Mouse (Mus musculus): Measurements from ENCODE around the gene Tmsb15b2. TPM values are rescaled to one million over a fixed set of nuclear protein-coding genes. Genes with fewer than 3 reads are reported as not detected.

Tmsb15b2 gene
- total RNA-seq, 2 experiments from 2014 or later, result 7.3 to 9.3 TPM

Other genes starting within 250 kb of the Tmsb15b2 start
- gene Morf4l2, start 231.8 kb downstream of the Tmsb15b2 start, total RNA-seq (2021), result 100 to 1,000 TPM; 149 to 161 TPM
- gene Glra4, start 195.4 kb downstream of the Tmsb15b2 start, total RNA-seq (2021), result not detected
- 10 to 100 TPM in 1 of 2 experiments, 1 to 10 TPM in 1; 5.6 to 14.5 TPM for gene Plp1, start 152.8 kb downstream of the Tmsb15b2 start, total RNA-seq (2021)
- under 1 TPM; 0.13 to 0.16 TPM for gene Rab9b, start 106.7 kb downstream of the Tmsb15b2 start, total RNA-seq (2021)
- gene H2bfm, start 48.2 kb downstream of the Tmsb15b2 start, total RNA-seq (2021), result not detected
- gene Tmsb15l, start 1.4 kb upstream of the Tmsb15b2 start, total RNA-seq (2021), result under 1 TPM in 1 of 2 experiments, not detected in 1; 0.94 TPM
- 1 to 10 TPM; 1.8 to 4.9 TPM for gene Tmsb15b1, start 1.4 kb upstream of the Tmsb15b2 start, total RNA-seq (2021)
- under 1 TPM in 1 of 2 experiments, not detected in 1; 0.16 TPM for gene Zcchc18, start 17.7 kb upstream of the Tmsb15b2 start, total RNA-seq (2021)
- gene Slc25a53, start 62.8 kb upstream of the Tmsb15b2 start, total RNA-seq (2021), result 1 to 10 TPM; 2.9 to 4.2 TPM
- 1 to 10 TPM; 3.6 to 3.7 TPM for gene Fam199x, start 74.1 kb upstream of the Tmsb15b2 start, total RNA-seq (2021)
- not detected for gene Esx1, start 146.6 kb upstream of the Tmsb15b2 start, total RNA-seq (2021)